Mouse (Mus musculus): ENCODE measurements at regions not wholly inside any gene's neighbourhood (a gene's known extent, or its start where the extent isn't known, plus 50 kb on each side); places are given as distances from the start of the nearest gene placed in this dataset.

- no peak for DNase-seq
Observed at GRCm38 (mm10) chr8:12504240-12504639, 68.6 kb upstream of the Spaca7 start.

- no peak for DNase-seq
Observed at GRCm38 (mm10) chr8:12504777-12505176, 68.1 kb upstream of the Spaca7 start.

DNA sequence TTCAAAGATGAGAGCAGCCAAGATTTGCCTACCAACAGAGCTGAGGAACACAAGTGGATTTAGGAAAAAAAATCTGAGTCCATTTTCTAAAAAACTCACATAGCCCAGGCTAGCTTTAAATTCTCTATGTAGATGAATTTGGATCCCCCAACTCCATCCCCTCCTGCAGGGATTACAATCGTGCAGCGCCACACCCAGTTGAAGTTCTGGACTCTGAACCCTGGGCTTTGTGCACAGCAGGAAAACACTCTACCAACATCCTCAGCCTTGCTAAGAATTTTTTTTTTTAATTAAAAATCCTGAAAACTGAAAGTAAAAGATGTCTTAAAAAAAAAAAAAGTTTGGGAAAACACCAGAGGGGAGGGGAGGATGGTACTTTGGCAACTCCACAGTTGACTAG, 62.6 kb upstream of the Spaca7 start:
- no peak for DNase-seq

GRCm38 (mm10) chr8:12513042-12513441, 59.8 kb upstream of the Spaca7 start:
- no peak for DNase-seq

GRCm38 (mm10) chr8:12514138-12514537, 58.7 kb upstream of the Spaca7 start:
- no peak for DNase-seq

GRCm38 (mm10) chr8:12521636-12522035, 51.2 kb upstream of the Spaca7 start:
- DNase-seq: no peak

All from cerebellum, adult 11 months (tissue).